Mouse (Mus musculus) liver, embryonic 13.5 days (tissue): ENCODE measurements around the gene Pigt. TPM values are rescaled to one million over a fixed set of nuclear protein-coding genes. Genes with fewer than 3 reads are reported as not detected.
A peak's percentile ranks its signal among the peaks of the same experiment; 100 is the strongest.

Experiments
- ATAC-seq: fragments of 200-750 bp; cut with Nextera tagmentation; 2 replicates; pipeline ENCODE4 v1.8.0; 2017; ENCODE audit warnings: low read depth, mild to moderate bottlenecking, moderate number of reproducible peaks, moderate library complexity
- DNase-seq: peaks from one replicate; pipeline ENCODE4 v3.0.0; 2022
- H3K27ac ChIP-seq: fragments of 300-500 bp; sonication (generic); 2 replicates; pipeline ENCODE4 v1.5.1; 2015; ENCODE audit warnings: moderate library complexity, mild to moderate bottlenecking, inconsistent platforms
- H3K27me3 ChIP-seq: fragments of 300-500 bp; sonication (generic); 2 replicates; pipeline ENCODE4 v1.6.1; 2015; ENCODE audit warnings: mild to moderate bottlenecking, inconsistent platforms
- H3K36me3 ChIP-seq: fragments of 300-500 bp; sonication (generic); 2 replicates; pipeline ENCODE4 v1.6.1; 2015; ENCODE audit warnings: mild to moderate bottlenecking, inconsistent platforms
- H3K4me1 ChIP-seq: fragments of 300-500 bp; sonication (generic); replicated peaks from 2 replicates; pipeline ENCODE4 v1.6.1; 2015; ENCODE audit warnings: inconsistent platforms
- H3K4me2 ChIP-seq: fragments of 300-500 bp; sonication (generic); 2 replicates; pipeline ENCODE4 v1.6.1; 2015; ENCODE audit warnings: inconsistent platforms, mild to moderate bottlenecking, moderate library complexity
- H3K4me3 ChIP-seq: fragments of 300-500 bp; sonication (generic); replicated peaks from 2 replicates; pipeline ENCODE4 v1.5.1; 2015; ENCODE audit warnings: mild to moderate bottlenecking, inconsistent platforms
- H3K9ac ChIP-seq: fragments of 300-500 bp; sonication (generic); 2 replicates; pipeline ENCODE4 v1.6.1; 2015; ENCODE audit warnings: mild to moderate bottlenecking, inconsistent platforms
- H3K9me3 ChIP-seq: fragments of 300-500 bp; sonication (generic); replicated peaks from 2 replicates; pipeline ENCODE4 v1.6.1; 2016; ENCODE audit warnings: inconsistent platforms
- WGBS: fragments of 180-500 bp; shearing (Covaris S2); methylation state at CpG from one replicate; pipeline ENCODE4 v1.1.7; 2015; ENCODE audit not compliant: insufficient replicate concordance; 5-methylcytosine and 5-hydroxymethylcytosine counted together
- polyA plus RNA-seq: library from polyadenylated mRNA; unstranded; fragments of >200 nt; fragmentation: Nextera tagmentation; extraction: Ambion mirVana; gene quantifications from 2 replicates; pipeline ENCODE4 v1.2.1, GENCODE M21; 2015

The Pigt gene
- polyA plus RNA-seq, 1 experiment from 2014 or later, result 22.3 TPM

DNA sequence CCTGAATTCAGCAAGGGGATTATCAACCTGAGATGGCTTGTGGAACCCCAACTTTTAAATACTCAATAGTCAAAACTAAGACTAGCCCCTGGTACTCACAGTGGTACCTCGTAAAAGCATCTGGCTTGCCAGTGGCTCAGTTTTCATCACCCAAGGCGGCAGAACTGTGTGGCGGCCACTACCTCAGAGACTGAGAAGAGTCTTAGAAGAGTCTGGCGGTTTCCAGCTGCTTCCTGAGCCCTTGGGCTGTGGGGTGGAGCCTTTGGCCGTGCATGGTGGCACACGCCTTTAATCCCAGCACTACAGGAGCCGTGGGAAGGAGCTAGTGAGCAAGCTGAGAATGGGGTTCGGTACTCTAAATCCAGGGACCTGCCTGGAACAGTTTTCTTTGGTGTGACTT is 25.0 kb downstream of the Pigt start:
- peaks cover 16% of the 10 kb centered on the region; the same call in 1 of the 2 replicates for H3K27me3 ChIP-seq
- peaks cover 7% of the 10 kb centered on the region; the same call in 1 of the 2 replicates for H3K9me3 ChIP-seq
- H3K4me2 ChIP-seq, result no peak overlapping the region
- ATAC-seq, result no peak
- 0 out of 2 replicates have a peak, but pooled peaks cover 3% of the 10 kb centered on the region for H3K4me1 ChIP-seq
- no peak for DNase-seq
- WGBS, result 11% methylated on average over 8 of the region's 8 CpGs
- no peak overlapping the region for H3K27ac ChIP-seq
- H3K4me3 ChIP-seq, result no peak overlapping the region
- H3K36me3 ChIP-seq, result no peaks in the 10 kb centered on the region
- no peak overlapping the region for H3K9ac ChIP-seq

DNA sequence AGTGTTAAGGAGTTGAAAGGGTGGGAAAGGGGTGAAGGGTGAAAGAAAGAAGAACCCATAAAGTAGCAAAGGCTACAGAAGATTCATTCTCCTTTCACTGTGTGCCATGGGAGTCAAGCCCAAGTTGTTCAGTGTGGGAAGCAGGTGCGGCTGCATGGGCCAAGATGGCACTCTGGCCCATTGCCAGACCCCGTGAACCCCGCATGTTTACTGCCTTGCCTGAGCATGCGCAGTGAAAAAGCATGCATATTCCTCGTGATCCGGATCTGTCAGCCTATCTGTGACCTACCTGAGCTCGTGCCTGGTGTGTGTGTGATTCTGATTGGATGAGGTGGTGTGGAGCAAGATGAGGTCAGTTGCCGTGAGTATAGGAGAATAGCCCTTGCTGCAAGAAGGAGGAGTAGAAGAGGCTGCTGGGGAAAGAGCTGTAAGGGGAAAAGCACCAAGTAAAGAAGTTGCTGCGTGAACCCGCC is 26.0 kb downstream of the Pigt start:
- Histone ChIP-seq H3K4me2 (no peak overlapping the region), H3K9ac (no peak overlapping the region), H3K27ac (no peak overlapping the region), H3K27me3 (peaks cover 16% of the 10 kb centered on the region; the same call in 1 of the 2 replicates), H3K4me3 (no peak overlapping the region), H3K9me3 (peaks cover 7% of the 10 kb centered on the region; the same call in 1 of the 2 replicates), H3K36me3 (no peaks in the 10 kb centered on the region), H3K4me1 (0 out of 2 replicates have a peak, but pooled peaks cover 3% of the 10 kb centered on the region)
- 57% methylated on average over 10 of the region's 10 CpGs for WGBS
- ATAC-seq (no peak), DNase-seq (no peak)

DNA sequence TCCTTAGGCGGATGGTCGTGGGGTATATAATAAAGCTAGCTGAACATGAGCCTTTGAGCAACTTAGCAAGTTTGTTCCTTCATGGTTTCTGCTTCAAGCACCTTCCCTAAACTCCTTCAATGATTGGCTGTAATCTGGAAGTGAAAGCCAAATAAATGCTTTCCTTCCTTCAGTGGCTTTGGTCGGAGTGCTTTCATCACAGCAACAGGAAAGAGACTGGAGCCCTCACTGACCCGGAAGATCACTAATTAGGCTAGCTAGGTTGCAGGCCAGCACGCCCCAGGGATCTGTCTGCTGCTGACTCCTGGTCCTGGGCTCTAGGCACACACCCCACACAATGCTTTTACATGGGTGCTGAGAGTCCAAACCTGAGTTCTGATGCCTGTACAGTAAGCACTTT is 31.2 kb downstream of the Pigt start:
- no peak overlapping the region for H3K27ac ChIP-seq
- H3K4me2 ChIP-seq, result no peak overlapping the region
- ATAC-seq (no peak), DNase-seq (no peak)
- 0 out of 2 replicates have a peak, but pooled peaks cover 5% of the 10 kb centered on the region for H3K4me1 ChIP-seq
- peaks cover 7% of the 10 kb centered on the region; the same call in 1 of the 2 replicates for H3K9me3 ChIP-seq
- H3K9ac ChIP-seq, result no peak overlapping the region
- H3K4me3 ChIP-seq, result no peak overlapping the region
- H3K27me3 ChIP-seq, result no peaks in the 10 kb centered on the region
- 44% methylated on average over 5 of the region's 5 CpGs for WGBS
- no peaks in the 10 kb centered on the region for H3K36me3 ChIP-seq

- Histone ChIP-seq H3K27me3 (no peaks in the 10 kb centered on the region), H3K4me1 (0 out of 2 replicates have a peak, but pooled peaks cover 5% of the 10 kb centered on the region), H3K9me3 (peaks cover 7% of the 10 kb centered on the region; the same call in 1 of the 2 replicates), H3K4me3 (no peak overlapping the region), H3K9ac (no peak overlapping the region), H3K27ac (no peak overlapping the region), H3K36me3 (no peaks in the 10 kb centered on the region), H3K4me2 (no peak overlapping the region)
- 6% methylated on average over 3 of the region's 3 CpGs for WGBS
- ATAC-seq (no peak), DNase-seq (peak; percentile 28)
Measured at GRCm38 (mm10) chr2:164531169-164531568, 33.8 kb downstream of the Pigt start.

DNA sequence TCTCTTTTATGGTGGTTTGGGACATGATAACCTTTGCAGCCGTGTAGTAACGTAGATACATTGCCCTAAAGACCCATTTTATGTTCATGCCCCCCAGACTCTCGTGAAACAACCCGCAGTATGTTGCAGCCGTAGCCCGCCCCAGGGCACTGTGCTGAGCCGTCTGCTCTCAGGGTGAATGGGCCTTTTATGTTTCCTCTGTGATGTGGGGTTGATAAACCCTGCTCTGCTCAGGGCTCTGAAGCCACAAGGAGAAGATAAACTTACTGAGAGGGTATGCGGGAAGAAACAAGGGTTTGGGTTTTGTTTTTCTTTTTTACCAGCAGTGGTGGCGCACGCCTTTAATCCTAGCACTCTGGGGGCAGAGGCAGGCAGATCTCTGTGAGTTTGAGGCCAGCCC is 37.0 kb downstream of the Pigt start:
- Histone ChIP-seq H3K27ac (no peak overlapping the region), H3K4me3 (no peak overlapping the region), H3K9me3 (no peaks in the 10 kb centered on the region), H3K36me3 (no peaks in the 10 kb centered on the region), H3K9ac (no peak overlapping the region), H3K4me2 (no peak overlapping the region), H3K27me3 (no peaks in the 10 kb centered on the region), H3K4me1 (0 out of 2 replicates have a peak, but pooled peaks cover 5% of the 10 kb centered on the region)
- 54% methylated on average over 10 of the region's 10 CpGs for WGBS
- DNase-seq (no peak), ATAC-seq (no peak)

DNA sequence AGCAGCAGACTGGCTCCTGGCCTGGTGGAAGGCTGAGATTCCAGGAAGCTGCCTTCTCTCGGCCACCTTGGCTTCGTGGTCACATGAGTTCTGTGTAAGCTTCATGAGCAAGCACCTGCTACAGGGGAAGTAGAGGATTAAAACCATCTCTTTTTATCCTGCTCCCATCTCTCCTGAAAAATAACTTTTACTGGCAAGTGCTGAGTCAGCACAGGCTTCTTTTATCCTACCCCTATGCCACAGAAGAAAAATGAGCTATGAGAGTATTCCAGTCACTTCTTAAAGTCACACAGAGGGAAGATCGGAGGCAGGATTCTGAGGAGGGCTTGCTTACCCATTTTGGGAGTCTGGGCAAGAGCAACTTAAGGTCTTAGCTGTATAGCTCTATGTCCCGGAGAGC is 39.7 kb downstream of the Pigt start:
- Histone ChIP-seq H3K27me3 (no peaks in the 10 kb centered on the region), H3K4me1 (0 out of 2 replicates have a peak, but pooled peaks cover 1% of the 10 kb centered on the region), H3K9ac (no peak overlapping the region), H3K9me3 (no peaks in the 10 kb centered on the region), H3K4me3 (no peak overlapping the region), H3K27ac (no peak overlapping the region), H3K4me2 (no peak overlapping the region), H3K36me3 (no peaks in the 10 kb centered on the region)
- DNase-seq, result no peak
- ATAC-seq, result no peak
- WGBS, result 59% methylated on average over 4 of the region's 4 CpGs

GRCm38 (mm10) chr2:164540652-164541427 is 43.5 kb downstream of the Pigt start:
- no peak for ATAC-seq
- Histone ChIP-seq H3K4me1 (no peaks in the 10 kb centered on the region), H3K9me3 (no peaks in the 10 kb centered on the region), H3K27me3 (no peaks in the 10 kb centered on the region), H3K36me3 (no peaks in the 10 kb centered on the region), H3K27ac (no peak overlapping the region), H3K4me2 (no peak overlapping the region), H3K4me3 (no peak overlapping the region), H3K9ac (no peak overlapping the region)
- no peak for DNase-seq
- WGBS, result 18% methylated on average over 8 of the region's 8 CpGs

DNA sequence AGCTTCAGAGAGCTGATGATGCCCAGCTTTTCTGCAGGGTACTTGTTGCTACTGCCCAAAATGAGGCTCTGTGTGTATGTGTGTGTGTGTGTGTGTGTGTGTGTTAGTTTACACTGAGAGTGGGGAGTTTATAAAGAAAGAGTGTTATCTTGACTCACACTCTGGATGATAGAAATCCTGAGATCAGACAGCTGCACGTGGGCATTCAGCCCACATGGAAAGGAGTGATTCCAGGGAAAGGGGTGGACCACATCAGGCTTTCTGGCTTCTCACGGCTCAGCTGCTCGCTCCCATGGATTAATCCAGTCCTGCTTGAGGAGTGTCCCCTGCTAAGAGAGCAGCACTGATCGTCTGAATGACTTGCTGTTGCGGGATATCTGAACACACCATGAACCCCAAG is 44.8 kb downstream of the Pigt start:
- no peak overlapping the region for H3K4me2 ChIP-seq
- H3K4me1 ChIP-seq, result no peaks in the 10 kb centered on the region
- H3K4me3 ChIP-seq, result no peak overlapping the region
- H3K36me3 ChIP-seq, result no peaks in the 10 kb centered on the region
- no peak for ATAC-seq
- no peak overlapping the region for H3K27ac ChIP-seq
- no peaks in the 10 kb centered on the region for H3K27me3 ChIP-seq
- WGBS, result 63% methylated on average over 5 of the region's 5 CpGs
- no peaks in the 10 kb centered on the region for H3K9me3 ChIP-seq
- no peak for DNase-seq
- H3K9ac ChIP-seq, result no peak overlapping the region

DNA sequence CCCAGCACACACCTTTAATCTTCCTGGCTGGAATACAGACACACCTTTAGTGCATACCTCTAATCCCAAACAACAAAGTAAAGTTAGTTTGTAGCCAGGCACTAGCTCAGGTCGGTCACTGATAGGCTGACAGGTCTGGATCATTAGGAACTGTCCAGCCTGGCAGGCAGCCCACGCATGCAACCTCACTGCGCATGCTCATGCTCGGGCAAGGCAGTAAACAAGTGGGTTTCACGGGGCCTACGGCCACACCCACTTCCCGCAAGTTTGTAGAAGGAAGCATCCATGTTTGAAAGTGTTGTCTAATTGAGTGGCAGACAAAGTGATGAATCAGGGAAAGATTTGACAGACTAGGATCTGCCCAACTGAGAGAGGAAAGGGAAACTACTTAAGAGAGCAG is 45.3 kb downstream of the Pigt start:
- no peak overlapping the region for H3K9ac ChIP-seq
- no peaks in the 10 kb centered on the region for H3K9me3 ChIP-seq
- no peak overlapping the region for H3K27ac ChIP-seq
- WGBS, result 66% methylated on average over 7 of the region's 7 CpGs
- no peak overlapping the region for H3K4me3 ChIP-seq
- H3K36me3 ChIP-seq, result no peaks in the 10 kb centered on the region
- H3K4me2 ChIP-seq, result no peak overlapping the region
- no peaks in the 10 kb centered on the region for H3K4me1 ChIP-seq
- no peak for DNase-seq
- no peaks in the 10 kb centered on the region for H3K27me3 ChIP-seq
- ATAC-seq, result no peak

DNA sequence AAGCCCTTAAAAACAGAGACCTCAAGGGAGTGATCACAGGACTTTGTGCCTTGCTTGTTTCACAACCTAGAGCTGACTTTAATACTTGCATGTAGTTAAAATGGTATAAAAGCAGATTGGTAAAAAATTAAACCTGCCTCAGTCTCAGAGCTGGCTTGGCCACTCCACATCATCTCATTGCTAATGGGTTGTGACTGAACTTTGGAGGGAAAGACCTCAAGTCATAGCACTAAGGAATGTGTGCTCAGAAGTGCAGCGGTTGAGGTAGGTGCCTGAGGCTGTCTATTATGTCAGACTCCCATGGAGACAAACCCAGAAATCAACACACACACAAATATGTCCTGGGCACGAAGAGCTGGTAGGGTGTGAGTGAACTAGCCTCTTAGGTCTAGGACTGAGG is 46.4 kb downstream of the Pigt start:
- DNase-seq (no peak), ATAC-seq (no peak)
- no peak overlapping the region for H3K27ac ChIP-seq
- H3K27me3 ChIP-seq, result no peaks in the 10 kb centered on the region
- no peaks in the 10 kb centered on the region for H3K36me3 ChIP-seq
- H3K9ac ChIP-seq, result no peak overlapping the region
- H3K9me3 ChIP-seq, result no peaks in the 10 kb centered on the region
- no peak overlapping the region for H3K4me2 ChIP-seq
- 40% methylated on average over 2 of the region's 2 CpGs for WGBS
- H3K4me1 ChIP-seq, result no peaks in the 10 kb centered on the region
- H3K4me3 ChIP-seq, result no peak overlapping the region

DNA sequence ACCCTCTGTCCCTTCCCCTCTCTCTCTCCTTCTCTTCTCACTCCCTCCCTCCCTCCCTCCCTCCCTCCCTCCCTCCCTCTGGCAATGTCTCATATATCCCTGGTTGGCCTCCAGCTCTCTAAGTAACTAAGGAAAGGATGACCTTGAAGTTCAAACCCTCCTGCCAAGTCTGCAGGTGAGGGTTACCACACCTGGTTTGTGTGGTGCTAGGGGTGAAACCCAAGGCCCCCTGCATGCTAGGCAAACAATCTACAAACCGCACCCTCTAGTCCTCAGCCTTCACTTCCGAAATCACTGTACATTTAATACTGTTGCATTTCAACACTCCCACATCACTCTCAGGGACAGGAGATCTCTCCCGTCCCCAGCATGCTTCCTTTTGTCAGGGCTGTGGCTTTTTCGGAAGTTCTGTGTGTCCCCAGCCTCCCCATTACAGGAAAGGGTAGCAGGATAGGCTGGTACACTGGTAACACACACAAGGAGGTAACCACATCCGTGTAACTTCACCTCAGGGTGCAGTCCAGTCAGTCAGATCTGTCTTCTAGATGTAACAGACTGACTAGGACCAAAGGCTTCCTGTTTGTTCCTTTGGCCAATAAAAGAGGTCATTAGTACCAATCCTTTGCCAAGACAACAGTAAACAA is 47.3 kb downstream of the Pigt start:
- no peak for DNase-seq
- no peak overlapping the region for H3K27ac ChIP-seq
- peaks cover 3% of the 10 kb centered on the region; the same call in 1 of the 2 replicates for H3K27me3 ChIP-seq
- H3K9me3 ChIP-seq, result no peaks in the 10 kb centered on the region
- WGBS, result 11% methylated on average over 5 of the region's 5 CpGs
- no peaks in the 10 kb centered on the region for H3K36me3 ChIP-seq
- no peak overlapping the region for H3K9ac ChIP-seq
- ATAC-seq, result no peak
- H3K4me1 ChIP-seq, result no peaks in the 10 kb centered on the region
- H3K4me3 ChIP-seq, result no peak overlapping the region
- H3K4me2 ChIP-seq, result no peak overlapping the region
